Mouse (Mus musculus) cerebellum, adult 2 months (tissue): Measurements from ENCODE around the gene Cryzl1.

Source experiments
- CTCF ChIP-seq: fragments of 200-500 bp; IDR thresholded peaks from 2 replicates; pipeline ENCODE4 v1.5.1; 2011; ENCODE audit warnings: low read depth, mild to moderate bottlenecking, control low read depth, low read length, moderate library complexity, borderline replicate concordance; ENCODE audit not compliant: insufficient read depth
- POLR2A ChIP-seq: fragments of 200-500 bp; IDR thresholded peaks from 2 replicates; pipeline ENCODE4 v1.6.1; 2011; ENCODE audit warnings: low read length, control low read depth, borderline replicate concordance; ENCODE audit not compliant: insufficient read depth

GRCm38 (mm10) chr16:91761761-91762160 is 33.0 kb upstream of the Cryzl1 start:
- TF ChIP-seq CTCF (no peak), POLR2A (no peak)
